8 mouse cellular contexts compared by ENCODE assay signal in genomic region chr1:171329433-171330215, GRCm38 (mm10). TPM values are rescaled to one million over a fixed set of nuclear protein-coding genes. Genes with fewer than 3 reads are reported as not detected.
DNase-seq lines count a peak whose midpoint lies in the region; ATAC-seq and TF ChIP-seq lines count a peak whose summit lies in the region.

No protein-coding gene starts in this region.

- peak; percentile 93 for DNase-seq in heart, embryonic 10.5 days (ENCODE audit: low spot score)
- no peak for DNase-seq in heart, adult 11 months
- peak; percentile 81 for DNase-seq in ES-E14 (ENCODE audit: low read depth, low spot score)
- peak; percentile 87 to 93 for DNase-seq in kidney, postnatal 4 days
- peak; percentile 36 to 80 for DNase-seq in thymus, postnatal 10 days (ENCODE audit: low spot score in 2 of 2)

- H3K4me3 ChIP-seq in heart, embryonic 10.5 days: peak overlapping the region; percentile 94
- peak overlapping the region; percentile 70 to 100 for H3K4me3 ChIP-seq in ES-E14 (ENCODE audit: insufficient read depth in 1 of 2, low read depth in 1 of 2, low read length in 2 of 2, poor library complexity in 1 of 2, severe bottlenecking in 1 of 2)
- peak overlapping the region; percentile 91 for H3K4me3 ChIP-seq in heart, embryonic 13.5 days
- peak overlapping the region; percentile 85 for H3K4me3 ChIP-seq in midbrain, embryonic 13.5 days (replicated peaks)

- H3K9ac ChIP-seq in ES-E14 (ENCODE audit: insufficient read depth, low read depth, low read length, poor library complexity, severe bottlenecking): peak overlapping the region; percentile 95
- peak overlapping the region; percentile 99 for H3K9ac ChIP-seq in heart, embryonic 13.5 days
- peak overlapping the region; percentile 81 for H3K9ac ChIP-seq in midbrain, embryonic 13.5 days (replicated peaks)

- in situ Hi-C loops in ES-E14 (cut with MboI; ENCODE audit: low sequenced_read_pairs in 2 of 2, unreplicated experiment in 2 of 2): no loop called here

- H3K4me1 ChIP-seq in heart, embryonic 10.5 days: peaks cover 46% of the 10 kb centered on the region
- H3K4me1 ChIP-seq in ES-E14 (ENCODE audit: control insufficient read depth in 2 of 2, insufficient read depth in 2 of 2, low read length in 2 of 2, poor library complexity in 1 of 2): peaks cover 2 to 13% of the 10 kb centered on the region in 2 experiments; a peak in 2 of 4 replicates
- peaks cover 62% of the 10 kb centered on the region for H3K4me1 ChIP-seq in heart, embryonic 13.5 days
- H3K4me1 ChIP-seq in midbrain, embryonic 13.5 days (replicated peaks): peaks cover 63% of the 10 kb centered on the region

- peak; percentile 31 for ATAC-seq in common myeloid progenitor, adult 5-6 weeks (replicated peaks; ENCODE audit: low read depth, poor library complexity, severe bottlenecking)
- peak; percentile 73 for ATAC-seq in heart, embryonic 13.5 days (ENCODE audit: extremely low read depth, insufficient number of reproducible peaks, low FRiP score, low TSS enrichment)
- peak; percentile 89 for ATAC-seq in midbrain, embryonic 13.5 days

- no peaks in the 10 kb centered on the region for H3K27me3 ChIP-seq in heart, embryonic 10.5 days (ENCODE audit: insufficient read depth, poor library complexity, severe bottlenecking)
- H3K27me3 ChIP-seq in heart, embryonic 13.5 days (replicated peaks): no peaks in the 10 kb centered on the region
- no peaks in the 10 kb centered on the region for H3K27me3 ChIP-seq in midbrain, embryonic 13.5 days

- peak overlapping the region; percentile 78 for H3K4me2 ChIP-seq in heart, embryonic 13.5 days
- H3K4me2 ChIP-seq in midbrain, embryonic 13.5 days (replicated peaks): peak overlapping the region; percentile 72

- peak overlapping the region; percentile 100 for H3K27ac ChIP-seq in heart, embryonic 10.5 days
- H3K27ac ChIP-seq in ES-E14 (ENCODE audit: insufficient read depth, low read depth, low read length, poor library complexity, severe bottlenecking): peak overlapping the region; percentile 99
- H3K27ac ChIP-seq in heart, embryonic 13.5 days (replicated peaks): peak overlapping the region; percentile 99
- peak overlapping the region; percentile 98 for H3K27ac ChIP-seq in midbrain, embryonic 13.5 days

- peaks cover 6% of the 10 kb centered on the region for H3K36me3 ChIP-seq in heart, embryonic 10.5 days
- peaks cover 4% of the 10 kb centered on the region for H3K36me3 ChIP-seq in ES-E14 (ENCODE audit: control insufficient read depth, insufficient read depth, low read length, poor library complexity, severe bottlenecking)
- H3K36me3 ChIP-seq in heart, embryonic 13.5 days: peaks cover 36% of the 10 kb centered on the region
- H3K36me3 ChIP-seq in midbrain, embryonic 13.5 days: peaks cover 17% of the 10 kb centered on the region

- no peaks in the 10 kb centered on the region for H3K9me3 ChIP-seq in heart, embryonic 10.5 days
- no peaks in the 10 kb centered on the region for H3K9me3 ChIP-seq in ES-E14 (ENCODE audit: control insufficient read depth, insufficient read depth, low read depth, low read length)
- no peaks in the 10 kb centered on the region for H3K9me3 ChIP-seq in heart, embryonic 13.5 days
- no peaks in the 10 kb centered on the region for H3K9me3 ChIP-seq in midbrain, embryonic 13.5 days

- under 1% methylated on average over 59 of the region's 61 CpGs for WGBS in heart, embryonic 10.5 days
- WGBS in heart, embryonic 13.5 days: 0% methylated on average over 50 of the region's 61 CpGs
- WGBS in midbrain, embryonic 13.5 days: under 1% methylated on average over 55 of the region's 61 CpGs

TF ChIP-seq in ES-E14, 5 proteins besides CTCF, POLR2A, EP300 and RAD21:
- TF ChIP-seq ZC3H11A (IDR thresholded peaks at IDR 0.05; ENCODE audit: borderline replicate concordance, low read depth, low read length) (no peak), MAFK (IDR thresholded peaks at IDR 0.05; ENCODE audit: insufficient read depth, low read depth, low read length) (no peak), CHD2 (IDR thresholded peaks at IDR 0.05; ENCODE audit: low read depth, low read length) (no peak), ZNF384 (IDR thresholded peaks at IDR 0.05; ENCODE audit: low read depth, low read length) (no peak), HCFC1 (IDR thresholded peaks at IDR 0.05; ENCODE audit: borderline replicate concordance, insufficient read depth, low read length) (no peak)

RNA-seq across cellular contexts. Expression of gene Dedd, which starts 0.7 kb away (rescaled TPM):
- 40.8 and 43.8 TPM in 2 replicates for polyA plus RNA-seq in heart, embryonic 10.5 days (2016; fragmentation: Nextera tagmentation; extraction: Ambion mirVana)
- 23.9 and 25.7 TPM in 2 replicates for total RNA-seq in ES-E14 (2012; rRNA removed)
- total RNA-seq in common myeloid progenitor, adult 5-6 weeks (2017): 16.4 and 25.8 TPM in 2 replicates
- 34.6 and 37.6 TPM in 2 replicates for polyA plus RNA-seq in heart, embryonic 13.5 days (2015; fragmentation: Nextera tagmentation; extraction: Ambion mirVana)
- 54.3 and 56.9 TPM in 2 replicates for polyA plus RNA-seq in midbrain, embryonic 13.5 days (2015; fragmentation: Nextera tagmentation; extraction: Ambion mirVana)

RNA-seq across cellular contexts. Expression of gene Nit1, which starts 15.8 kb away (rescaled TPM):
- polyA plus RNA-seq in heart, embryonic 10.5 days (2016; fragmentation: Nextera tagmentation; extraction: Ambion mirVana): 37.5 and 39.3 TPM in 2 replicates
- total RNA-seq in ES-E14 (2012; rRNA removed): 18.1 and 24.4 TPM in 2 replicates
- total RNA-seq in common myeloid progenitor, adult 5-6 weeks (2017): 43.4 and 49.3 TPM in 2 replicates
- 34.8 and 36.9 TPM in 2 replicates for polyA plus RNA-seq in heart, embryonic 13.5 days (2015; fragmentation: Nextera tagmentation; extraction: Ambion mirVana)
- polyA plus RNA-seq in midbrain, embryonic 13.5 days (2015; fragmentation: Nextera tagmentation; extraction: Ambion mirVana): 57.5 and 61.3 TPM in 2 replicates

RNA-seq across cellular contexts. Expression of gene Pfdn2, which starts 15.8 kb away (rescaled TPM):
- 109 and 150 TPM in 2 replicates for polyA plus RNA-seq in heart, embryonic 10.5 days (2016; fragmentation: Nextera tagmentation; extraction: Ambion mirVana)
- total RNA-seq in ES-E14 (2012; rRNA removed): 41.1 and 41.6 TPM in 2 replicates
- 37.2 and 65.3 TPM in 2 replicates for total RNA-seq in common myeloid progenitor, adult 5-6 weeks (2017)
- 85.4 and 97.8 TPM in 2 replicates for polyA plus RNA-seq in heart, embryonic 13.5 days (2015; fragmentation: Nextera tagmentation; extraction: Ambion mirVana)
- 166 and 177 TPM in 2 replicates for polyA plus RNA-seq in midbrain, embryonic 13.5 days (2015; fragmentation: Nextera tagmentation; extraction: Ambion mirVana)

RNA-seq across cellular contexts. Expression of gene Klhdc9, which starts 31.0 kb away (rescaled TPM):
- polyA plus RNA-seq in heart, embryonic 10.5 days (2016; fragmentation: Nextera tagmentation; extraction: Ambion mirVana): 0.87 and 1.3 TPM in 2 replicates
- 0.85 and 1.1 TPM in 2 replicates for total RNA-seq in ES-E14 (2012; rRNA removed)
- total RNA-seq in common myeloid progenitor, adult 5-6 weeks (2017): 1.1 and 3.9 TPM in 2 replicates
- 0.65 and 0.76 TPM in 2 replicates for polyA plus RNA-seq in heart, embryonic 13.5 days (2015; fragmentation: Nextera tagmentation; extraction: Ambion mirVana)
- polyA plus RNA-seq in midbrain, embryonic 13.5 days (2015; fragmentation: Nextera tagmentation; extraction: Ambion mirVana): 4.2 and 4.6 TPM in 2 replicates

RNA-seq across cellular contexts. Expression of gene Ufc1, which starts 34.8 kb away (rescaled TPM):
- 86.8 and 92.0 TPM in 2 replicates for polyA plus RNA-seq in heart, embryonic 10.5 days (2016; fragmentation: Nextera tagmentation; extraction: Ambion mirVana)
- 59.1 and 78.8 TPM in 2 replicates for total RNA-seq in ES-E14 (2012; rRNA removed)
- total RNA-seq in common myeloid progenitor, adult 5-6 weeks (2017): 45.7 and 81.9 TPM in 2 replicates
- 77.2 and 89.6 TPM in 2 replicates for polyA plus RNA-seq in heart, embryonic 13.5 days (2015; fragmentation: Nextera tagmentation; extraction: Ambion mirVana)
- 112 and 126 TPM in 2 replicates for polyA plus RNA-seq in midbrain, embryonic 13.5 days (2015; fragmentation: Nextera tagmentation; extraction: Ambion mirVana)

Comparison
In these comparisons a context has a peak if more than half of its experiments do, and no peak if none do; other contexts are left out.
1. ATAC-seq: peak in every context shown above with its lines; median percentile 89 in midbrain, embryonic 13.5 days; 73 in heart, embryonic 13.5 days; 31 in common myeloid progenitor, adult 5-6 weeks.